Mouse (Mus musculus): ENCODE measurements around the gene Slc31a2. TPM values are rescaled to one million over a fixed set of nuclear protein-coding genes. Genes with fewer than 3 reads are reported as not detected.

The Slc31a2 gene
- total RNA-seq, 4 experiments from 2014 or later, result 7.9 to 11.2 (median 9.4) TPM

- DNase-seq (ENCODE audit: low spot score in 2 of 2), result no peak
Observed at GRCm38 (mm10) chr4:62281319-62281718, 19.0 kb downstream of the Slc31a2 start.

GRCm38 (mm10) chr4:62282969-62283368 is 20.6 kb downstream of the Slc31a2 start:
- DNase-seq (ENCODE audit: low spot score in 2 of 2), result no peak

GRCm38 (mm10) chr4:62285576-62285975 is 23.2 kb downstream of the Slc31a2 start:
- no peak for DNase-seq (ENCODE audit: low spot score in 2 of 2)

GRCm38 (mm10) chr4:62286257-62286991 is 24.1 kb downstream of the Slc31a2 start:
- DNase-seq (ENCODE audit: low spot score in 2 of 2), result peak; percentile 66 to 79

- no peak for DNase-seq (ENCODE audit: low spot score in 2 of 2)
Observed at GRCm38 (mm10) chr4:62286992-62287900, 24.9 kb downstream of the Slc31a2 start.

GRCm38 (mm10) chr4:62289226-62289625 is 26.9 kb downstream of the Slc31a2 start:
- no peak for DNase-seq (ENCODE audit: low spot score in 2 of 2)

GRCm38 (mm10) chr4:62290816-62291505 is 28.6 kb downstream of the Slc31a2 start:
- DNase-seq (ENCODE audit: low spot score in 2 of 2), result no peak

GRCm38 (mm10) chr4:62292461-62293180 is 30.3 kb downstream of the Slc31a2 start:
- no peak for DNase-seq (ENCODE audit: low spot score in 2 of 2)

GRCm38 (mm10) chr4:62293219-62293861 is 31.0 kb downstream of the Slc31a2 start:
- DNase-seq (ENCODE audit: low spot score in 2 of 2), result peak in 1 of 2 experiments; percentile 53

- no peak for DNase-seq (ENCODE audit: low spot score in 2 of 2)
Observed at GRCm38 (mm10) chr4:62294741-62295140, 32.4 kb downstream of the Slc31a2 start.

GRCm38 (mm10) chr4:62297280-62298130 is 35.1 kb downstream of the Slc31a2 start:
- DNase-seq (ENCODE audit: low spot score in 2 of 2), result no peak

GRCm38 (mm10) chr4:62300001-62300400 is 37.6 kb downstream of the Slc31a2 start:
- DNase-seq (ENCODE audit: low spot score in 2 of 2), result no peak

GRCm38 (mm10) chr4:62302795-62303194 is 40.4 kb downstream of the Slc31a2 start:
- no peak for DNase-seq (ENCODE audit: low spot score in 2 of 2)

- no peak for DNase-seq (ENCODE audit: low spot score in 2 of 2)
Observed at GRCm38 (mm10) chr4:62303288-62303687, 40.9 kb downstream of the Slc31a2 start.

GRCm38 (mm10) chr4:62306301-62306700 is 43.9 kb downstream of the Slc31a2 start:
- DNase-seq (ENCODE audit: low spot score in 2 of 2), result no peak

GRCm38 (mm10) chr4:62306840-62307239 is 44.5 kb downstream of the Slc31a2 start:
- no peak for DNase-seq (ENCODE audit: low spot score in 2 of 2)

GRCm38 (mm10) chr4:62308406-62308805 is 46.0 kb downstream of the Slc31a2 start:
- DNase-seq (ENCODE audit: low spot score in 2 of 2), result no peak

GRCm38 (mm10) chr4:62312821-62313220 is 50.5 kb downstream of the Slc31a2 start:
- no peak for DNase-seq (ENCODE audit: low spot score in 2 of 2)

- DNase-seq (ENCODE audit: low spot score in 2 of 2), result no peak
Observed at GRCm38 (mm10) chr4:62313641-62314211, 51.4 kb downstream of the Slc31a2 start.

All from left cerebral cortex, adult 8-10 months (tissue).